In genomic region chr4:63010226-63010625, GRCm38 (mm10) we compare ENCODE assay signal across 9 mouse cellular contexts. TPM values are rescaled to one million over a fixed set of nuclear protein-coding genes. Genes with fewer than 3 reads are reported as not detected.
DNase-seq lines count a peak whose midpoint lies in the region; ATAC-seq lines count a peak whose summit lies in the region.
"Had no signal": no experiment of that assay in that cellular context is flagged by ENCODE, and none has a peak within 500 bp of the region (broad histone marks: within the 10 kb centered on the region; RNA-seq: fewer than 3 reads in every experiment).

No protein-coding gene starts in this region.

- 70% methylated on average over 4 of the region's 4 CpGs for WGBS in neural tube, embryonic 15.5 days

- no peaks in the 10 kb centered on the region for H3K9me3 ChIP-seq in neural tube, embryonic 15.5 days (replicated peaks)
- H3K9me3 ChIP-seq: lung, embryonic 15.5 days had no signal

- H3K4me3 ChIP-seq in neural tube, embryonic 15.5 days (replicated peaks): no peak overlapping the region
- H3K4me3 ChIP-seq: lung, embryonic 15.5 days had no signal

- H3K4me2 ChIP-seq in neural tube, embryonic 15.5 days: no peak overlapping the region
- H3K4me2 ChIP-seq: lung, embryonic 15.5 days had no signal

- no peaks in the 10 kb centered on the region for H3K36me3 ChIP-seq in neural tube, embryonic 15.5 days
- H3K36me3 ChIP-seq: lung, embryonic 15.5 days had no signal

- DNase-seq in adrenal gland, postnatal 10 days: peak; percentile 57
- no peak for DNase-seq in adrenal gland, adult 18-20 months (ENCODE audit: low spot score in 2 of 2)
- DNase-seq in neural tube, embryonic 10.5 days (ENCODE audit: extremely low spot score, low spot score): no peak
- DNase-seq in heart, postnatal 10 days: peak; percentile 75 to 79
- peak; percentile 81 for DNase-seq in skeletal muscle tissue, adult 2 months (ENCODE audit: low read depth, low spot score)
- no peak for DNase-seq in yolk sac, embryonic 10.5 days (ENCODE audit: low spot score)

- no peak overlapping the region for H3K27ac ChIP-seq in neural tube, embryonic 15.5 days (replicated peaks)
- H3K27ac ChIP-seq: lung, embryonic 15.5 days had no signal

- 0 out of 2 replicates have a peak, but pooled peaks have one; percentile 16 for ATAC-seq in neural tube, embryonic 15.5 days (ENCODE audit: low FRiP score)
- ATAC-seq in erythroblast, adult 5-6 weeks (replicated peaks; ENCODE audit: low FRiP score, poor library complexity, severe bottlenecking): no peak

- intact Hi-C loops in heart, postnatal 10 days (cut with DNase I): no loop called here

- H3K27me3 ChIP-seq in neural tube, embryonic 15.5 days (replicated peaks): no peaks in the 10 kb centered on the region
- H3K27me3 ChIP-seq: lung, embryonic 15.5 days had no signal

- no peak overlapping the region for H3K9ac ChIP-seq in neural tube, embryonic 15.5 days (replicated peaks)
- H3K9ac ChIP-seq: lung, embryonic 15.5 days had no signal

- H3K4me1 ChIP-seq in neural tube, embryonic 15.5 days: peaks cover 25% of the 10 kb centered on the region

RNA-seq across cellular contexts. Expression of gene Zfp618, which starts 44.9 kb away (rescaled TPM):
- 10 to 100 TPM in 1 of 2 experiments, 1 to 10 TPM in 1; 9.1 to 11.0 TPM for total RNA-seq in adrenal gland, postnatal 10 days (2021)
- total RNA-seq in adrenal gland, adult 18-20 months (2021): 1 to 10 TPM; 1.6 to 1.9 TPM
- 27.6 and 28.1 TPM in 2 replicates for polyA plus RNA-seq in neural tube, embryonic 15.5 days (2015; fragmentation: Nextera tagmentation; extraction: Ambion mirVana)
- total RNA-seq in heart, postnatal 10 days (2021): 1 to 10 TPM; 4.5 to 5.8 TPM
- total RNA-seq in erythroblast, adult 5-6 weeks (2015; ENCODE audit: low replicate concordance): not detected in 2 replicates
- not detected in 2 replicates for total RNA-seq in erythroblast, adult 5-6 weeks (2017; ENCODE audit: low replicate concordance)

Comparison
In these comparisons a context has a peak if more than half of its experiments do, and no peak if none do; other contexts are left out.
1. DNase-seq: peak in adrenal gland, postnatal 10 days (single experiment), heart, postnatal 10 days (2 of 2) and skeletal muscle tissue, adult 2 months (single experiment); none in adrenal gland, adult 18-20 months (0 of 2), neural tube, embryonic 10.5 days (single experiment) and yolk sac, embryonic 10.5 days (single experiment).